Mouse (Mus musculus) CD4-positive helper T cell, adult 2 months (primary cell): Measurements from ENCODE around the gene Mecom.
"Not testable (repeated sequence)": the region's sequence is repeated elsewhere in the genome, so short reads cannot be mapped to it uniquely, and the experiment has no call there.

ENCODE experiments used
- DNase-seq: peaks from one replicate; pipeline ENCODE4 v3.0.0-alpha.2; 2012; ENCODE audit warnings: low read depth, missing footprints, low spot score

Mecom gene

DNA sequence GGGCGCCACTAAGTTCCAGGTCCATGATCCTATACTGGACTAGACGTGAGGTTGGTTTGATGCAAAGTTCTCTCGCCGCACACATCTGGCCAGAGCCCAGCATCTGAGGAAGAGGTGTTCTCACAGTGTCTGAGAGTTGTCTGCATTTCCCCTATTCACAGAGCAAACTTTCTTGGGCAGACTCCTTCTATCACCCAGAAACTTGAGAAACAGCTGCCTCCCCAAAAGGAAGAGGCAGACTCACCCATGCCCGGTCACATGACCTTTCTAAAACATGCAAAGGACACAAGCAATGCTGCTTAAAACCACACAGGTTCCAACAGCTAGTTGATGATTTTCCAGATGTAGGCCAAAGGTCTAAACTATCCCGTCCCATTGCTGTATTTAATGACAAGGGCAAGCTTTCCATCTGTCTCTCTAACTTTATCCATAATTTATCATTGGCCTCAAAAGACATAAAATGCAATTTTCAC is 101.8 kb downstream of the Mecom start:
- DNase-seq = no peak

- no peak for DNase-seq
These were observed 102.4 kb downstream of the Mecom start for GRCm38 (mm10) chr3:30445247-30445969.

- DNase-seq = no peak
These were observed 106.2 kb downstream of the Mecom start for GRCm38 (mm10) chr3:30441646-30442045.

DNA sequence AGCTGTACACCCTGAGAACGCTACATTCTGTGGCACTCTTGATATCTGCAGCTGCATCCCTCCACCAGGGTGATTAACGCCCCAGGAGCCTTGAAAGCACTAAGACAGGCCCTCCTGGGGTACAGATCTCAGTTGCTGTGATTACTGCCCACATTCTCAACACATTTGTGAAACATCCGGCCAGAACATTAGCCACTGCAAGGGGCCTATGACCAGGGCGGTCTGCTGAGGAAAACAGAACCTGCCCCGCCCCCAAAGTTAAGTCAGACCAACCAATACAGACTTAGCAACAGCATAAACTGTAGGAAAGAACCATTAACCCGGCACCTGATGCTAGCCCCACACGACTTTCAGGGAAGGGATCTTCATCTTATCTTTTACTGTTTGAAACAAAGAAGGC is 109.8 kb downstream of the Mecom start:
- DNase-seq = no peak

GRCm38 (mm10) chr3:30436561-30436960 is 111.2 kb downstream of the Mecom start:
- DNase-seq = no peak

DNA sequence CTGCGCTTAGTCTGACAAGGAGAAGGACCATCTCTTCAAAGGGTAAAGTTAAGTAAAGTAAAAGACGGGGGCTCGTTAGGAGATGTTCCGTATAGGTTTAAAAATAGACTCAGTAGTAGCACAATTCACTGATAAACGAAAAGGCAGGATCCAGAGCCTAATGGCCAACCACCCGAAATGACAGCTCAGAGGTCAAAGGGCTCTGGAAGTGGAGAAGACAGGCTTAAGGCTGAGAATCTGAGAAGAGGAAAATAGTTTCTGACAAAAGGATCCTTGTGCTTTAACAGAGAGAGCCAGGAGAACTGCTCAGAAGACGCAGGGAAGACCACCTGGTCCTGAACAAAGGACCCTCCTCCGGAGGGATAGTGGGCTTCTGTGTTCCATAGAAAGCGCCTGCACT is 111.7 kb downstream of the Mecom start:
- no peak for DNase-seq

DNA sequence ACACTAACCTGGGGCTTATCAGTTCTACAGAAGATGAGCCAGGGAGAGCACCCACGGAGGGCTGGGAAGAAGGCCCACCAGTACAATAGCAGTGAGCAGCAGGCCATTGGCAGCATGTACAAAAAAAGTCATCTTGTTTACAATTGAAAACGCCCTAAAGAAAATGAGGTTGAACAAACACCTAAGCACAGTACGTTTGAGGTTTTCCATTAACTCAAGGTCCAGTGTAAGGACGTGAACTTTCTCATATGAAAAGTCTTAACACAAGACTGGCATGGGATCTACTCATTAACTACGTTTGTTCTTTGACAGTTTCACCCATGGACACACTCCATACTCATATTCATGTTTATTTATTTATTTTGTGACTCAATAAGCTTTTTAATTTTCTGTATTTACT is 118.9 kb downstream of the Mecom start:
- DNase-seq = no peak

DNA sequence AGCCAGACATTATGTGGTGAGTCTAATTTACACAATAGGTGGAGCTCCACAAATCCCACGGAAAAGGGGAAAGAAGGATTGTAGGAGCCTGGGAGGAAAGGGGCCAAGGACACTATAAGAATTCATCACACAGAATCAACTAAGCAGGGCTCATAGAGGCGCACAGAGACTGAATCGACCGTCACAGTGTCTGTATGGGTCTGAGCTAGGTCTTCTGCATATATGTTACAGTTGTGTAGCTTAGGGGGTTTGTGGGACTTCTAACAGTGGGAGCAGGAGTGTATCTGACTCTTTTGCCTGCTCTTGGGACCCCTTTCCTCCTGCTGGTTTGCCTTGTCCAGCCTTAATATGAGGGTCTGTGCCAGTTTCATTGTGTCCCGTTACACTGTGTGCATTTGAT is 123.8 kb downstream of the Mecom start:
- DNase-seq = no peak

DNA sequence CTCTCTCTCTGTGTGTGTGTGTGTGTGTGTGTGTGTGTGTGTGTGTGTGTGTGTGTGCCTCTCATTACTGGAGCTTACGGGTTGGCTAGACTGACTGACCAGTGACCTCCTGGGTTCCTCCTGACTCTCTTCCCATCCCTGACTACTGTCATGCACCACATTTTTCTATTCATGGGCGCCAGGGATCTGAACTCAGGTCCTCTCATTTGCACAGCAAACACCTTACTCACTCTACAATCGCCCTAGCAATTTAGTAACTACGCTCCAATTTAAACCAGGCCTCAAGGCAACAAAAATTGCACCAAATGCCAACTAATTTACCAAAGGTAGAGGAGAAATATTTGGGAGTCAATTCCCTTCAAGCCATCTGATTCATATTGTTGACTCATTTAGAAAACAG is 125.9 kb downstream of the Mecom start:
- not testable (repeated sequence) for DNase-seq

DNA sequence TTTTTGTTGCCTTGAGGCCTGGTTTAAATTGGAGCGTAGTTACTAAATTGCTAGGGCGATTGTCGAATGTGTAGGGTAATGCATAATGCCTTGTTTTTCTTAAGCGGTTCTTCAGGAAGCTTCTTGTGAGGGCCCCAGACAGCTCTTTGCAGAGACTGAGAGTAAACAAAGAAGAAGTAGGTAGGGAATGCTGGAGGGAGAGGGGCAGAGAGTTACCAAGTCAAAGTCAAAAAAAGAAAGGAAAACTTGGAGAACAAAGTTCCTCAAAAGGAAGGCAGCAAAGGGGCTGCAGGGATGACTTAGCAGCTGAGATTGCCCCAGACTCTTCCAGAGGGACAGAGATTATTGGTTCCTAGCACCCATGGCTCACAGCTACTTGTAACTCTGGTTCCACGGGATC is 126.9 kb downstream of the Mecom start:
- no peak for DNase-seq

DNA sequence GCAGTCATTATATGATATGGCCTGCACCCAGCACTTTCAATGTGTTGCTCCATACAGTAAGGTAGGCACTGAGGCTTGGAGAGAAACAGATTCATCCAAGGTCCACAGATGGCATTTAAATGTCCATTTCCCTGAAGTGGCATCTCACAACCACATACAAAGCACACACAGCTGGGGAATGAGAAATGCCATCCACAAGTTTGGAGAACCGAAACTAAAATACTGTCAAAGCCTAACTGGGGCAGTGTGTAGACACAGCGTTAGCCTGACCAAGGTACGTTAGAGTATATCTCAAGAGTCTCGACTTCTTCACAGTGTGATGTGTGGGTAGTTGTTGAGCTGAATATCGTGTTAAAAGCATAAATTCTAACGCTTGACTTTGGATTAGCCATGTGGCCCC is 133.6 kb downstream of the Mecom start:
- DNase-seq = no peak

- no peak for DNase-seq
These were observed 137.0 kb downstream of the Mecom start for GRCm38 (mm10) chr3:30410778-30411177.

DNA sequence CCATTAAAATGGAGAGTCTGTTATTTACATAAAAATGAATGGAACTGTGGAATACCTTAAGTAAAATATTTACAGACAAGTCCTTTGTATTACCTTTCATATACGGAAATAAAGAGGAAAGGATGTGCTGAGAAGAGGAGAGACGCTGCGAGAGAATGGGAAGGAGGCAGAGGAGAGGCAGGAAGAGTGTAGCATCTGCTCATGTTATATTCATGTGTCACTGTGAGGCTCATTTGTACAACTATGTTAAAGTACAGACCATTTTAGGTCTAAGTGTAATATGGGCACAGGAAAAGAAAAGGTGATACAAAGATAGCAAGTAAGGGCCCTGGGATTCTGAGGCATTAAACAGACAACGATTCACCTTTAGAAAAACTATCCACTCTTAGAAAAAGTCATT is 143.0 kb downstream of the Mecom start:
- DNase-seq = no peak

GRCm38 (mm10) chr3:30398911-30399310 is 148.9 kb downstream of the Mecom start:
- DNase-seq = no peak

- no peak for DNase-seq
These were observed 152.9 kb downstream of the Mecom start for GRCm38 (mm10) chr3:30394911-30395310.

- DNase-seq = no peak
These were observed 155.1 kb downstream of the Mecom start for GRCm38 (mm10) chr3:30392662-30393061.

- DNase-seq = no peak
These were observed 155.6 kb downstream of the Mecom start for GRCm38 (mm10) chr3:30392218-30392617.

GRCm38 (mm10) chr3:30390346-30390745 is 157.5 kb downstream of the Mecom start:
- no peak for DNase-seq

DNA sequence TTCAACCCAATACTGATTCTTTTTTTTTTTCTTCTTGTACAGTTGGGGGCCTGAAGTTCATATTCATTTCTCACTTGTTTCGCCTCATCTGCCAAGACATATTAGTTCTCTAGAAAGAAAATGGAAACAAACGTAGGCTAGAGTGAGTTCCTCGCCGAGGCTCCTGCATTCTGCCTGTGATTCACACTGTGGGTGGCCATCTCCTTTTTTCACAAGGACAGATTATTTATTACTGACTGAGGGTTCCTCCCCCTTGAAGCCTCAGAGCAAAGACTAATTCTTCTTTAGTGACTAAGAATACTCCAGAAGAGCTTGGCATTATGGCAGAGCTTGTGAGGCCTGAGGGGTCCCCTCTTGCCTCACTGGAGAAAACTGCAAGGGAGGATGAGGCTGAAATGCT is 167.5 kb downstream of the Mecom start:
- DNase-seq = no peak

GRCm38 (mm10) chr3:30379301-30379700 is 168.5 kb downstream of the Mecom start:
- no peak for DNase-seq

DNA sequence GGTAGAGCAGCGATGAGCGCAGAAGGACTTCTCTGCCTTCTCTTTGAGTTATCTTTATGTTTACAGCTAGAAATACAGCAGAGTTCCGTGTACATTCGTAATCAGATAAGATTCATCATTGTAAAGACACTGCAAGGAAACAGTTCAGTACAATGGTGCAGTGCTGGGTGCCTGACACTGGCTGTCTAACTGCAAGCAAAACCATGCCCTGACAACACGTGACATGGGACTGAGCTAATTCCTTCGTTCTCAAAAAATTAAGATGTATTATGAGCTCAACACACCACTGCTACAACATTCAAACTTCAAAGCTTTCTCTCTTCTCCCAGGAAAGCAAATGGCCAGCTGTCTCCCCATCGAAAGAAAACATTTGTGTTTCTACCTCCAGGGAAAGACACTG is 176.3 kb downstream of the Mecom start:
- no peak for DNase-seq

DNA sequence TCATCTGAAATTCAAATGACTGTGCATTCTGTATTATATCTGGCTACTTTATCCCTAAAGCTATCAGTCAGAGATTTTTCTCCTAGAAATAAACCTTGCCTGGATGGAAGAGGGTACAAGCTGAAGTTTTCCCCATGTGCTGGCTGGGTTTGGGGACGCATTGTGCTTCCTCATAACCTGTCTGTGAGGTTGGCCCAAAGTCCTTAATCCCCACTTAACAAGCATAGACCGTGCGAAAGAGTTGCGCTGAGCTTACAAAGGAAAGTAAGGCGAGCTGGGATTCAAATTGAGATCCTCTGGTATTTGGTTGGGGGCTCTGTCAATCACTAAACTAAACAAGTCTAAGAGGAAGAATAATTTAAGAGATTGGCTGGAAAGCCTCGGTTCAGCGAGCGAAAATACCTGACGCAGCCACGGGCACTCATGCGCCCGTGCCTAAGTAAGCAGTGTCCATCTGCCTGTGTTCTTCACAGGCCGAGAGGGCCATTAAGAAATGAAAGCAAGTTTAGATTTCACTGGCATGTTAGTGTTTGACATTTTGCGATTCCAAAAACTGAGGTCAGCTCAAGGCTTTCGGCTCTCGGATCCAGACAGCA is 176.8 kb downstream of the Mecom start:
- no peak for DNase-seq

- no peak for DNase-seq
These were observed 181.2 kb downstream of the Mecom start for GRCm38 (mm10) chr3:30366621-30367020.
